Mouse (Mus musculus): Measurements from ENCODE around the gene Mfsd4b1. TPM values are rescaled to one million over a fixed set of nuclear protein-coding genes. Genes with fewer than 3 reads are reported as not detected.
"Not testable (repeated sequence)": the region's sequence is repeated elsewhere in the genome, so short reads cannot be mapped to it uniquely, and the experiment has no call there.

Gene Mfsd4b1
- total RNA-seq, 2 experiments from 2014 or later = 0.49 to 1.5 TPM

- DNase-seq (ENCODE audit: low spot score in 2 of 2) = no peak
Observed at GRCm38 (mm10) chr10:40036686-40037560, 11.9 kb upstream of the Mfsd4b1 start.

- no peak for DNase-seq (ENCODE audit: low spot score in 2 of 2)
Observed at GRCm38 (mm10) chr10:40034956-40035355, 9.9 kb upstream of the Mfsd4b1 start.

- DNase-seq (ENCODE audit: low spot score in 2 of 2) = no peak
Observed at GRCm38 (mm10) chr10:40032897-40033296, 7.8 kb upstream of the Mfsd4b1 start.

DNA sequence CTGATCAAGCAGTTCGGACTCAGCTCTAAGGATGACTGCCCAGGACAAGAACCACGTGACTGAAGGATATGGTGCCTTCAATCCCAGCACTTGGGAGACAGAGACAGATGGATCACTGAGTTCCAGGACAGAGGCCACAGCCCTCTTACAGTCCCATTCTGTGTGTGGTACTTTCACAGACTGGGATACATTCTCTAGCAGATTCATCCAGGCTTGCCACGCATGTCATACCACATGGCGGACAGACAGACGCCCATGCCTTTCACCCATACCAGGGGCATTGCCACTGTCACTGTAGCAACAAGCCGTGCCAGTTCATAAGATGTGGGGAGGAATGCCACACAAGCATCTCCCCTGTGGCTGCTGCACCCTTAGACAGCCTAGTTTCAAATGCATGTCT lies 5.6 kb upstream of the Mfsd4b1 start:
- no peak for DNase-seq (ENCODE audit: low spot score in 2 of 2)

DNA sequence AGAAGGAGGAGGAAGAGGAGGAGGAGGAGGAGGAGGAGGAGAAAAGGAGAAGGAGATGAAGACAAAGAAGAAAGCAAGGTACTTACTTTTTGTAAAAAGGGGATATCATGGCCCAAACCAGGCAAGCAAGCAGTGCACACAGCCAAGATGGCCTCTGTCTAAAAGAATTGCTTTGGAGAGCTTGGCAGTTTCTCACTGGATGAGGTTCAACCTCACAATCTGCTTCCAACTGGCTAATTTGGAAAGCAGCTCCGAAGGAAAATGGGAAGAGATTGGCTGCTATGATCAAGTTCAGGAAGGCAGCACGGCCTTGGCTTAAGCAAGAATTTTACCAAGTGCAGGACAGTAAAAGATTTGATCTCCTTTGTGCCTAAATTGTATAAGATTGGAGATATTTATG lies 4.5 kb upstream of the Mfsd4b1 start:
- DNase-seq (ENCODE audit: low spot score in 2 of 2) = no peak

GRCm38 (mm10) chr10:40028091-40028490 lies 3.0 kb upstream of the Mfsd4b1 start:
- no peak for DNase-seq (ENCODE audit: low spot score in 2 of 2)

DNA sequence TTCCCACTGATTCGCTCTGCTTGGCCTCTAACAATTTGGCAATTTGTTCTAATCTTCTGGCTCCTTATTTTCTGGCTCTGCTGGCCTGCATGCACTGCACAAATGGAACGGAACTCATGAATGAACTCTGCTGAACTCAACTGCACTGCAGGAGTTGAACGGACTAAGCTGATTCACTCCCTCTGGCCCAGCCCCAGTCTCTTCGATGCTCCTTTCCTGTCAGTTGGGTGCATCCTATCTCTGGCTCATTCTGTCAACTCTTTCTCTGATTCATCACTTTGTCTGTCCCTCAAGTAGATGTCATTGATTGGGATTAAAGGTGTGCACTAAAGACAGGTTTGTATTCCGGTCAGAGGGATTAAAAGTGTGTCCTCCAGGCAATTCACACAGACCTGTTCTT lies 1.5 kb upstream of the Mfsd4b1 start:
- DNase-seq (ENCODE audit: low spot score in 2 of 2) = no peak

GRCm38 (mm10) chr10:40025560-40025959 lies 492 bp upstream of the Mfsd4b1 start:
- DNase-seq (ENCODE audit: low spot score in 2 of 2) = no peak

DNA sequence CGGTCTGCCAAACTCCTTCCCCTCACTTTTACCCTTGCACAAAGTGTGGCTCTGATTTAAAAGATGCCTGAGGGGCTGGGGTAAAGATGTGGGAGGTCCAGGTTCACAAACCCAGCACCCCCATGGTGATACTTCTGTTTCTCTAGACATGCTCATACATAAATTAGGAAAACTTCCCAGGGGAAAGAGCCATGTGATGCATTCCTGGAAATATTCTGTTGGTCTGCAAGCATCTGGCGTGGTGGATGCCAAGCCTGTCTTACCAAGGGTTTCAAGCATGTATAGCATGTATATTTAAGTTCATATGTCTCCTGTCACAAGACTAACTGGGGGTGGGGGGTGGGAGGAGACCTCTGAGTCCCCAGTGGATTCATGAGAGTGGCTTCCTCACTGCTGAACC lies 4.7 kb downstream of the Mfsd4b1 start:
- no peak for DNase-seq (ENCODE audit: low spot score in 2 of 2)

DNA sequence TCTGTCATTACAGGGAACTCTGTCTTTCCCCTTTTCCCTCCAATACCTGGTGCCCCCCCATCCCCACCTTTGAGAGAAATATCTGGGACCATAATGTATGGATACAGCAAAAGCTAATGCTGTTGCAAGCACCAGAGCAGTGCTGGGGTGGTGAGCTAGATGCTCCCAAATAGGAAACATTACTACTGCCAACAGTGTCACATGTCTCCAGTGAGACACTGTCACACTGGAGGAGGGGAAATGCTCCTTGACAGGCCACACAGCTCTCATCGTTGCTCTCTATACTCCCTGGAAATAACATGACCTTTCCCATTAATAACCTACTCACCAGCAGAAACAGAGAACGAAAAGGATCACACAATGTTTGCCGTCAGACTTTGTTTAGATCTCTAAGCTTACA lies 5.6 kb downstream of the Mfsd4b1 start:
- DNase-seq (ENCODE audit: low spot score in 2 of 2) = no peak

GRCm38 (mm10) chr10:40018261-40018860 lies 6.7 kb downstream of the Mfsd4b1 start:
- DNase-seq (ENCODE audit: low spot score in 2 of 2) = no peak

DNA sequence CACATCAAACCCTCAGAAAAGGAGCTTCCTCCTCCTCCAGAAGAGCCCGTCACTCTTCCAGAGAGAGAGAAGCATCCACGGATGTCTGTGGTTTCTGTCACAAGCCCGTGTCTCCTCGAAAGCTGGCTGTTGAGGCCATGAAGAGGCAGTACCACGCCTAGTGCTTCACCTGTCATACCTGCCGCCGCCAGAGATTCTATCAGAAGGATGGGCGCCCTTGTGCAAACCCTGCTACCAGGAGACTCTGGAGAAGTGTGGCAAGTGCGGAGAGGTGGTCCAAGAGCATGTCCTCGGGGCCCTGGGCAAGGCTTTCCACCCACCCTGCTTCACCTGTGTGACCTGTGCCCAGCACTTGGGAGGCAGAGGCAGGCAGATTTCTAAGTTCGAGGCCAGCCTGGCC lies 15.5 kb downstream of the Mfsd4b1 start:
- no peak for DNase-seq (ENCODE audit: low spot score in 2 of 2)

DNA sequence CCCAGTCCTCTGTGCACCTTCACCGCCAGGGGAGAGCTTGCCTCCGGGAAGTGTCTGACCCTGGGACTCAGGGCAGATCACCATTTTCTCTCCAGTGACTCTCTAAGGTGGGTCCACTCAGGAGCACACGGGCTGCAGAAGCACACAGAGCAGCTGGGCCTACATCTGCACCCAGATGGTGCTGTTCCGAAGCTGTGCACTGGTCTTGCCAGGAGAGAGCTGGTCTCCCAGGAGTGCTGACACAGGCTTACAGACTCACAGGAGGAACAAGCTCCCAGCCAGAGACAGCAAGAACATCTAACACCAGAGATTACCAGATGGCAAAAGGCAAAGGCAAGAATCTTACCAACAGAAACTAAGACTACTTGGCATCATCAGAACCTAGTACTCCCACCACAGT lies 16.2 kb downstream of the Mfsd4b1 start:
- not testable (repeated sequence) for DNase-seq (ENCODE audit: low spot score in 2 of 2)

DNA sequence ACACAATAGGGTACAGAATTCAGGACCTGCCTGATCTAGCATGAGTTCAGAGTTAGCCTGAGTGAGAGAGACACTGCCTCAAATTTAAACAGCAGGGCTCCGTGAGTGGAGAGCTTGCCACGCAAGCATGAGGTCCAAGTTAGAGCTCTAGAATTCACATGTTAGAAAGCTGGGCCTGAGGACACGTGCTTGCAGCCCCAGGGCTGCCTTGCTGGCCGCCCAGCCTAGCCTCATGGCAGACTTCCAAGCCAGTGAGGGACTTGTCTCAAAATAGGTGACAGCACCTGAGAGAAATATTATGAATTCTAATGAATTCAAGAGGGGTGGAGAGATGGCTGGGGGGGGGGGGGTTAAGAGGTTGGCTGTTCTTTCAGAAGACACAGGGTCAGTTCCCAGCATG lies 17.1 kb downstream of the Mfsd4b1 start:
- DNase-seq (ENCODE audit: low spot score in 2 of 2) = no peak

GRCm38 (mm10) chr10:40006963-40007362 lies 18.1 kb downstream of the Mfsd4b1 start:
- no peak for DNase-seq (ENCODE audit: low spot score in 2 of 2)

DNA sequence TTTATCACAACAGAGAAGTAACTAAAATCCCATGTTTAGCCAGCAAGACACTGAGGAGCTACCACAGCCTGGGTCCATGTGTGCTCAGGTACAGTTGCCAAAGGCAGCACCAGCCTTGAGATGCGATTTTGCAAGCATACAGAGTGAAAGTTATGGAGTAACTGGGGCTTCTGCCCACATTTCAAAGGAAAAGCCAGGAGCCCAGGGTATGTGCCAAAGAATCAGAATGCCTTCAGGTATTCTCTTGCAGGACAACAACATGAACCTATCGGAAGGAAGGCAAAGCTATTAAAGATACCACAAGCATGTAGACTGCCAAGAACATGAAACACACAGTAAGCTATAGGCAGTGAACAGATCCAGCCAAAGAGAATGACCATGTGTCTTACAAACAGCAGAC lies 24.3 kb downstream of the Mfsd4b1 start:
- DNase-seq (ENCODE audit: low spot score in 2 of 2) = no peak

GRCm38 (mm10) chr10:39991155-39991554 lies 33.9 kb downstream of the Mfsd4b1 start:
- no peak for DNase-seq (ENCODE audit: low spot score in 2 of 2)

- DNase-seq (ENCODE audit: low spot score in 2 of 2) = no peak
Observed at GRCm38 (mm10) chr10:39986466-39986865, 38.6 kb downstream of the Mfsd4b1 start, which contains the start of gene Mfsd4b5. Mfsd4b5 (minus strand) TSS chr10:39986646.

DNA sequence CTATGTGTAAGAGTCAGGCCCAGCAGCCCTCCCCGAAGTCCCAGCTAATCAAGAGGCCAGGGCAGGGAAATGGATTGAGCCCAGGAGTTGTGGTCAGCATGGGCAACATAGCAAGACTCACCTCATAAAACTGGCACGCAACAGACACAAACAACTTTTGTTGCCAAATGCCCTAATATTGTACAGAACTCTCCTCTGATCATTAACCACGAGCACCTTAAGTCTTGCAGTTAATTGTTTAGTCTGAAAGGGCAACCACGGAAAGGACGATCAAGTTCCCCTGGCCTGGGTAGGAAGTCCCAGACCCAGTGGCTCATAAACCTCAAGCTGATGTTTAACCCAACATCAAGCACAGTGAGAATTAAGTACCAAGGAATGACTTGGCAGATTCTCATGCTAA lies 42.5 kb downstream of the Mfsd4b1 start:
- no peak for DNase-seq (ENCODE audit: low spot score in 2 of 2)

DNA sequence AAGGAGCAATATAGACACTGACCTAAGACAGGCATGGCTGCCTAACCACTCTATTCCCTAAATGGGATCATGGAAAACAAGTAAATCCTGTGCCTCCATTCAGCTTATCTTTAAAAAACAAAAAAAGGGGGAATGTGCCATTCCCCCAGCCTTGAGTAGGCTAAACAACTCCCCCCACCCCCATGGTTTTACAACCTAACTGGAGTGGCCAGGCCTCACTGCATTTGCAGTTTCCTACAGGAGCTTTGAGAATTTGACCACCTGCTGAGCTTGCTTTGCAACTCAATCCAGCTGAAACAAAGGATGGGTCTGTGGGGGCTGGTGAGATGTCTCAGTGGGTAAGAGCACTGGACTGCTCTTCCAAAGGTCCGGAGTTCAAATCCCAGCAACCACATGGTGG lies 46.8 kb downstream of the Mfsd4b1 start:
- no peak for DNase-seq (ENCODE audit: low spot score in 2 of 2)

GRCm38 (mm10) chr10:39977346-39977745 lies 47.7 kb downstream of the Mfsd4b1 start:
- DNase-seq (ENCODE audit: low spot score in 2 of 2) = no peak

DNA sequence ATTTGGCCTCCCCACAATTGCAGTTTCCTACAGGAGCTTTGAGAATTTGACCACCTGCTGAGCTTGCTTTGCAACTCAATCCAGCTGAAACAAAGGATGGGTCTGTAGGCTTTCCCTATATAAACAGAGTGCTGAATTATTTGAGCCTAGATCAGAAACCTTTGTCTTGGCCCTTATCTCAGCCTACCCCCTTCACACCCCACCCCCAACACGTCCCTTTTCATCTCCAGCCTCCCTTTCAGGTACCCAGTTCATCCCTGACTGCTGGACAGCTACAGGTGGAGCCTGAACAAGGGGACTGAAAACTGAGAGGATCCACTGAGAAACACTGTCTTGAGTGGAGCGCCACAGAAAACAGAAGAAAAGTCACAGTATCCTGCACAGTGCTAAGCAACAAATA lies 49.3 kb downstream of the Mfsd4b1 start:
- DNase-seq (ENCODE audit: low spot score in 2 of 2) = no peak

DNA sequence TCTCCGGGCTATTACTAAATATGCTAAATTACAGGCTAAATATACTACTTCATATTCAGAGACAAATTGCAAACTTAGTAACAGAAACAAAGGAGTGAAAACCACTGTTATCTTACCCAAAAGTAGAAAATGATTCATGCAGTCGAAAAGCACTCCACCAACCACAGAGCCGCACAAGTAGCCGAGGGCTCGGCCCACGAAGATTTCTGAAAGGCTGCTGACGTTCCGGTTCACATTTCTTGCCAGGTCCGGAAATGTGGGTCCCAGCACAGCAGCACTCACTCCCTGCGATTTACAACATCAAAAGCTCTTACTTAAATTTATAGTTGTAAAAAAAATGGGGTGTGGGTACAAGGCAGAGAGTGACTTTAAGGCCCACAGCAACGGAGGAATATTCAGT lies 50.1 kb downstream of the Mfsd4b1 start:
- no peak for DNase-seq (ENCODE audit: low spot score in 2 of 2)

Measured in gastrocnemius, postnatal 4 days (tissue).